Mouse (Mus musculus) layer of hippocampus, adult 8-10 months (tissue): ENCODE results near the gene Gm4450. TPM values are rescaled to one million over a fixed set of nuclear protein-coding genes. Genes with fewer than 3 reads are reported as not detected.
"Not testable (repeated sequence)": the region's sequence is repeated elsewhere in the genome, so short reads cannot be mapped to it uniquely, and the experiment has no call there.

Experiments
- DNase-seq, 2 experiments: peaks; one replicate each; pipeline ENCODE4 v3.0.0; 2022; ENCODE audit warnings: low spot score in 2 of 2
- total RNA-seq, 4 experiments: library from RNA; stranded (reverse); gene quantifications; 2 replicates each; pipeline ENCODE4 v1.2.4; 2022

Gm4450 gene
- total RNA-seq, 4 experiments from 2014 or later: not detected

DNA sequence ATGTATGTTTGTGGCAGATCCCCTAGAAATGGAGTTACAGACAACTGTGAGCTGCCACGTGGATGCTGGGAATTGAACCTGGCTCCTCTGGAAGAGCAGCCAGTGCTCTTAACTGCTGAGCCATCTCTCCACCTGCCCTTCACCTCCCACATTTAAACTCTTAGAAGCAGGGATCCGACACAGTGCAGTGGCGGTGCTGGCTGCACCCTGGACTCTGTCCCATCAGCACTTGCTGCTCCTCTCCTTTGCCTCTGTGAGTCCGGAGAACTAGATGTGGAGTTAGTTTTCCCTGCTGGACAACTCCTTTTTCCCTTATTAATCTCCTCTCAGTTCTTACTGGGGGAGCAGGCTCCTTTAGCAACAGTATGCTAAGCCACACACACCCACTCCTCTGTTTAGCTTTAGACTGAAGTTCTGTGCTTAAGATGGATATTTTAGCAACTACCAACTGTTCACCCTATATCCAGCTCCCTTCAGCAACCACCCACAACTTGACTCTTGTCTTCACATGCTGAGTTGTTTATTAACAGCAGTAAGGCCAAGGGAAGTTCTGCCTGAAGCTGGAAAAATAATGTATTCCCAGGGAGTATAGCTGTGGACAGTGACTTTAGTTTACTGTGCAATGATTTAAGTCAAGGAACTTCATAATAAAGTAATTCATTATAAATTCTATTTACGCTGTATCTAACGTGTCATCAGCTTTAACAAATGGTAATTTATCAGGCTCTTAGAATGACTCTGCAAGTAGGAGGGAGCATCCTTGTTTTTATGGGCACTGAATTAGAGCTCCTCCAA is 37.7 kb downstream of the Gm4450 start:
- no peak for DNase-seq

- DNase-seq: peak; percentile 41 to 56
Measured at GRCm38 (mm10) chr3:98417328-98417727, 39.6 kb downstream of the Gm4450 start.

DNA sequence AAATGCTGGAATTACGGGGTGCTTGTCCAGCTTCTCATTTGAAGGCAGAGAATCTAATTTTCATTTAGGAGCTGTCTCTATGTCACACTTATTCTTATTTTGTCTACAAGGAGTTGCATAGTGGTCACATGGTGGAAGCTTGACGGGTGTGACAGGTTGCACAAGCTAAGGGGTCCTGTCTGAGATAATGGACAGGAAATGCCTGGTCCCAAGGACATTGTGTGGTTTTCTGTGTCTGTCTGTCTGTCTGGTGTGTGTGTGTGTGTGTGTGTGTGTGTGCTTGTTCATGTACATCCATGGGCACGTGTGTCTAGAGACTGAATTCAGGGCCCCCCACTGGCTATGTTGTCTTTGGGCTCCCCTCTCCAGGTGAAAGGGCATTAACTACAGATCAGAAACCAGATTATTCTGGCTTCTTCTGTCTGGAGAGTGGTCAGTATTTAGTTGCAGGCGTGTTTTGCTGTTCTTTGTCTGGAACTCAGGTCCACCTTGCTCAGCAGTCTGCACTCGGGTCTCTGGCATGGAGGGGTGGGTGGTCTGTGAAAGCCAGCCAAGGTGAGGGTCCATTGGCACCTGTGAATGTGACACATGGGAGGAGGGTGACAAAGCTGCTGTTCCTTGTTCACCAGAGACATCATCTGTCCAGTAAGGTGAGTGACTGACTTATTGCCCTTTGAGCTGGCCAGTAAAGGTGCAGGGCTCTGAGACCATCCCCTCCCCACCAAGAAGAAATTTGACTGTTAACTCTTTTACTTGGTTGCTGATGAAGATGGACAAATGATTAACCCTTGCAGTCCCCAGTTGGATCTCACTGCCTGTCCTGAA is 40.3 kb downstream of the Gm4450 start:
- no peak for DNase-seq

- no peak for DNase-seq
Measured at GRCm38 (mm10) chr3:98414296-98414695, 42.6 kb downstream of the Gm4450 start.

GRCm38 (mm10) chr3:98413733-98414132 is 43.2 kb downstream of the Gm4450 start:
- DNase-seq: no peak

DNA sequence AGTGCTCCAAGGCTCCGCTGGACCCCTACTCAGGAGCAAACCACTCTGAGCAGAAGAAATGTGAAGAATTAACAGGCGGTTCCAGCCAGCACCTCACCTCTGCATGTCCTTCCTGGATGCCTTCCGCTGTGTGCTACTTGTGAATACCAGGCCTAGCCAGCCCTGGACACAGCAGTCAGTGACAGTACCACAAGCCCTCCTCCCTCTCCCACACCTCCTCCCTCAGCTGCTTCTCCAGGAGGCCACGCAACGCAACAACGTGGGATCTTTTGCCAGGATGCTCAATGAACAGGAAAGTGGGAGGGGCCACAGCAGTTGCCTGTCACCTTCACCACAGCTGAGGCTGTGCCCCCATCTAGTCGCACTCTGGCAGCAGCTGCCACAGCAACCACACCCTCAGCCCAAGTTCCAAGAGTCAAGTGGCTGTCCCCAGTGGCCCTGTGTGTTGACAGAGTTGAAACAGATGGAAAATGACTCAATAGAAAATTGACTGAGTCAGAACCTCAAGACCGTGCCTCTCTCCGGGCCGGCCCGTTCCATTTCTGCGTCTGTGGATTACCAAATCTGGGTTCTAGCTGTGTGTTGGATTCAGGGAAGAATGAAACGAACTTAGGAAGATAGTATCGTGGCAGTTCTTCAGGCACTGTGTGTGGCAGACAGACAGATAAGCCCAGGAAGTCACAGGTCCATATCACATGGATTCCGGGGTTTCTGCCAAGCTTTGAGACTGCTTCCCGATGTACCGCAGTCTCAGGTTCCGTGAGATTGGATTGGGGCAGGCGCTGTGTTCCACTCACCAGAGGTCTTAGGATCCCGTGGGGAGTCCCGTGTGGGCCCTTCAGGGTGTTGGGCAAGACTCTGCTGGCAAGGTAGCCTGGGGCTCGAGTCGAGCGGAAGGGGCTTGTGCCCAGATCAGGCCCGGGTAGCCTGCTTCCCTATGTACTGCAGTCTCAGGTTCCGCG is 46.0 kb downstream of the Gm4450 start:
- DNase-seq: not testable (repeated sequence)

- DNase-seq: not testable (repeated sequence)
Measured at GRCm38 (mm10) chr3:98407261-98407780, 49.6 kb downstream of the Gm4450 start.

- DNase-seq: not testable (repeated sequence)
Measured at GRCm38 (mm10) chr3:98406569-98407144, 50.3 kb downstream of the Gm4450 start.

DNA sequence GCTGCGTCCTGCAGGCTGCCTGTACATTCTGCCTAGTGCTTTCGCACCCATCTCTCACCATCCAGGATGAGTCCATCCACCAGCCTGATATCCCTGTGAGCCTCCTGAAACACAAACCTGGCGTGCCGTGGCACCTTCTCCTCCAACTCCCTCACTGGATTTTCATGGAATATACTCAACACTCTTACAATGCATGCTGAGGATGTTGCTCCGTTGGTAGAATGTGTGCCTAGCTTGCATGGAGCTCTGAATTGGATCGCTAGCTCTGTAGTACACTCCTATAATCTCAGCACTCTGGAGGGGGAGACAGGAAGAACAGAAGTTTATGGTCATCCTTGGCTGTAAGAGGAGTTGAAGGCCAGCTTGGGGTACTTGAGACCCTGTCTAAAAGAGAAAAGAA is 51.0 kb downstream of the Gm4450 start:
- DNase-seq: not testable (repeated sequence)

DNA sequence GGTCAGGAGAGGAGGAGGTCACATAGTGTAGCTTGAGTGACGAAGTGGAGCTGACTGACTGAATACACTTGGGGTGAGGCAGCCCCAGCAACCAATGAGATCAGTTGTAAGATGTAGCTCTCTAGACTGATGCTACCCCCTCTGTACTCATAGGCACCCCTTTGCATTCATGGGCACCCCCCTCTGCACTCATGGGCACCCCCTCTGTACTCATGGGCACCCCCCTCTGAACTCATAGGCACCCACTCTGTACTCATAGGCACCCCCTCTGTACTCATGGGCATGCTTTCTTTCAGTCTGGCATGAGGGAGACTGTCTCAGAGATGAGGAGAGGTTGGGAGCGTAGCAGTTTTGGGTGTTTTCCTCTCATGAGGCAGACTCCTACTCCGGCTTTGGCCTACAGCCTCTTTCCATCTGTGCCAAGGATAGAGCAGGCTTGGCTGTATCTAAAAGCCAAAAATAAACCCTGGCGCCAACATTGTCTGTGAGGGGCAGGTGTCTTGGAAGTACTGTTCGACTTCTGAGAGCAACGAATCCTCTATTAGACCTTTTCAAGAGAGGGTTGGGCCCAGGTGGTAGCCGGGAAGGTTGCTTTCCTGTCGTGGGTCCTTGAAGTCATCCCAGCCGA is 52.5 kb downstream of the Gm4450 start:
- not testable (repeated sequence) for DNase-seq

Other genes with a start within 250 kb of the Gm4450 start
- gene Reg4, start 235.0 kb downstream of the Gm4450 start, total RNA-seq: not detected
- 1 to 10 TPM; 4.3 to 6.5 (median 5.3) TPM for gene Hmgcs2, start 176.7 kb downstream of the Gm4450 start, total RNA-seq
- gene Phgdh, start 117.1 kb downstream of the Gm4450 start, total RNA-seq: 10 to 100 TPM; 61.3 to 72.1 (median 67.5) TPM
- 10 to 100 TPM; 27.1 to 32.6 (median 27.9) TPM for gene Zfp697, start 74.7 kb downstream of the Gm4450 start, total RNA-seq
- gene Hsd3b4, start 53.4 kb upstream of the Gm4450 start, total RNA-seq: not detected
- gene Gm10681, start 131.7 kb upstream of the Gm4450 start, total RNA-seq: not detected
- gene Hsd3b5, start 173.1 kb upstream of the Gm4450 start, total RNA-seq: not detected